Mouse (Mus musculus) heart, postnatal 25 days (tissue): Measurements from ENCODE around the gene Filip1l. TPM values are rescaled to one million over a fixed set of nuclear protein-coding genes. Genes with fewer than 3 reads are reported as not detected.
"Not testable (repeated sequence)": the region's sequence is repeated elsewhere in the genome, so short reads cannot be mapped to it uniquely, and the experiment has no call there.

Experiments used
- DNase-seq: peaks from one replicate; pipeline ENCODE4 v3.0.0; 2022; ENCODE audit warnings: low spot score
- intact Hi-C: fragments of 180-260 bp; cut with DNase I; formaldehyde crosslinking; loops from one replicate; pipeline ENCODE4 v1.15.1; 2025
- total RNA-seq, 2 experiments: library from RNA; stranded (reverse); gene quantifications; 2 replicates each; pipeline ENCODE4 v1.2.3; 2021

Gene Filip1l
- total RNA-seq, 2 experiments from 2014 or later = 32.9 to 40.7 TPM

GRCm38 (mm10) chr16:57391171-57391570 is 38.3 kb downstream of the Filip1l start:
- intact Hi-C loops = not testable (repeated sequence)
- DNase-seq = peak; percentile 95

- no peak for DNase-seq
- intact Hi-C loops = no loop called here
These were observed 39.6 kb downstream of the Filip1l start for GRCm38 (mm10) chr16:57392461-57392860.

GRCm38 (mm10) chr16:57393161-57393560 is 40.3 kb downstream of the Filip1l start:
- intact Hi-C loops = no loop called here

GRCm38 (mm10) chr16:57396249-57396648 is 43.4 kb downstream of the Filip1l start:
- intact Hi-C loops = loop anchor here (5.0 kb wide), 3 partner anchors 34 to 181 kb away; no protein-coding TSS in a partner anchor

More at GRCm38 (mm10) chr16:57393161-57393560, 40.3 kb downstream of the Filip1l start:
- DNase-seq = peak; percentile 39

GRCm38 (mm10) chr16:57397845-57398244 is 45.0 kb downstream of the Filip1l start:
- intact Hi-C loops = loop anchor here (1.0 to 5.0 kb wide), 4 partner anchors 36 to 179 kb away; no protein-coding TSS in a partner anchor
- no peak for DNase-seq

More at GRCm38 (mm10) chr16:57396249-57396648, 43.4 kb downstream of the Filip1l start:
- no peak for DNase-seq

GRCm38 (mm10) chr16:57398387-57399214 is 45.7 kb downstream of the Filip1l start:
- intact Hi-C loops = loop anchor here (1.0 to 5.0 kb wide), 4 partner anchors 36 to 179 kb away; no protein-coding TSS in a partner anchor
- peak; percentile 35 for DNase-seq

GRCm38 (mm10) chr16:57399566-57399965 is 46.7 kb downstream of the Filip1l start:
- intact Hi-C loops = loop anchor here (5.0 kb wide), 3 partner anchors 37 to 178 kb away; no protein-coding TSS in a partner anchor
- no peak for DNase-seq

- intact Hi-C loops = no loop called here
- DNase-seq = no peak
These were observed 48.8 kb downstream of the Filip1l start for GRCm38 (mm10) chr16:57401702-57402101.

- intact Hi-C loops = no loop called here
- no peak for DNase-seq
These were observed 50.0 kb downstream of the Filip1l start for GRCm38 (mm10) chr16:57402910-57403309.

- DNase-seq = no peak
- intact Hi-C loops = no loop called here
These were observed 50.9 kb downstream of the Filip1l start for GRCm38 (mm10) chr16:57403825-57404224.

GRCm38 (mm10) chr16:57412766-57413165 is 59.9 kb downstream of the Filip1l start:
- no peak for DNase-seq
- intact Hi-C loops = no loop called here

- intact Hi-C loops = loop anchor here (5.0 kb wide), 1 partner anchor 166 kb away; no protein-coding TSS in a partner anchor
- no peak for DNase-seq
These were observed 63.2 kb downstream of the Filip1l start for GRCm38 (mm10) chr16:57416049-57416448.

GRCm38 (mm10) chr16:57417017-57417416 is 64.1 kb downstream of the Filip1l start:
- no peak for DNase-seq
- intact Hi-C loops = loop anchor here (5.0 kb wide), 1 partner anchor 165 kb away; no protein-coding TSS in a partner anchor

GRCm38 (mm10) chr16:57417955-57418354 is 65.1 kb downstream of the Filip1l start:
- no peak for DNase-seq
- intact Hi-C loops = loop anchor here (5.0 kb wide), 1 partner anchor 164 kb away; no protein-coding TSS in a partner anchor

GRCm38 (mm10) chr16:57419332-57419731 is 66.4 kb downstream of the Filip1l start:
- intact Hi-C loops = loop anchor here (5.0 kb wide), 1 partner anchor 163 kb away; no protein-coding TSS in a partner anchor
- peak; percentile 49 for DNase-seq

- DNase-seq = no peak
- intact Hi-C loops = loop anchor here (5.0 kb wide), 2 partner anchors 132 to 162 kb away; no protein-coding TSS in a partner anchor
These were observed 67.0 kb downstream of the Filip1l start for GRCm38 (mm10) chr16:57419881-57420280.

- intact Hi-C loops = loop anchor here (5.0 kb wide), 1 partner anchor 131 kb away; no protein-coding TSS in a partner anchor
- DNase-seq = peak; percentile 21
These were observed 68.1 kb downstream of the Filip1l start for GRCm38 (mm10) chr16:57420773-57421556.

- intact Hi-C loops = loop anchor here (5.0 kb wide), 1 partner anchor 130 kb away; no protein-coding TSS in a partner anchor
- no peak for DNase-seq
These were observed 69.0 kb downstream of the Filip1l start for GRCm38 (mm10) chr16:57421680-57422417.
